Mouse (Mus musculus): ENCODE measurements around the gene Dpep1.
A peak's percentile ranks its signal among the peaks of the same experiment; 100 is the strongest.
"Not testable (repeated sequence)": the region's sequence is repeated elsewhere in the genome, so short reads cannot be mapped to it uniquely, and the experiment has no call there.

The Dpep1 gene

GRCm38 (mm10) chr8:123212321-123213117 is 26.5 kb downstream of the Dpep1 start, which contains the start of the genes Chmp1a and Spata33:
Gene Chmp1a (minus strand): TSS chr8:123212763.
Gene Spata33 (plus strand): TSS chr8:123212832.
- DNase-seq (ENCODE audit: low spot score in 2 of 2): peak; percentile 81 to 89

DNA sequence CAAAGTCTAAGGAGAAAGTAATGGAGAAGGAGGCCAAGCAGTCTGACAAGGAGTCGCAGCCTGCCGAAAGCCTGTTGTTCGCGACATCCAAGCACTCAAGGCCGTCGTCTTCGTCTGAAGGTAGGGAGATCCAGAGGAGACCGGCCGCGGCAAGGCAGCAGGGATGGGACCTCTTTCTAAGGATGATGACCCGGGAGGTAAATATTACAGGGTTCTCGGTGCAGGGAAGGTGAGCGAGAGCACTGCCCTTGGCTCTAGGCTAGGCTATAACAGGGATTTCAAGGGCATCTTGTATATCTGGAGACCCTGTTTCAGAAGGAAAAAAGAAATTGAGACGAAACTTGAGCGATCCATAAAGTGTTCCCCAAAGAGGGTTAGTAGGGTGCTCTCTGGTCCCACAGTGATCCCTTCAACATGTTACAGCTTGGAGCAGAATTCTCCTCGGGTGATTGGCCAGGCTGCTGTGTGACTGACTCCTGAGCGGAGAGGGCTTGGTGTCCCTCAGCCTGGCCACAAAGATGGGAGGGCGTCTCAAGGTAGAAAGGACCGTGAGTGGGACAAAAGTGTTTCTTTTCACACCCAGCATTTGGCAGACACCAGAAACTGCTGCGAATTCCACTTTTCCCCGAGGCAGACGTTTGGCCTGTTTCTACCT is 27.2 kb downstream of the Dpep1 start:
- DNase-seq (ENCODE audit: low spot score in 2 of 2): no peak

- no peak for DNase-seq (ENCODE audit: low spot score in 2 of 2)
These were observed 29.4 kb downstream of the Dpep1 start for GRCm38 (mm10) chr8:123215430-123215829.

DNA sequence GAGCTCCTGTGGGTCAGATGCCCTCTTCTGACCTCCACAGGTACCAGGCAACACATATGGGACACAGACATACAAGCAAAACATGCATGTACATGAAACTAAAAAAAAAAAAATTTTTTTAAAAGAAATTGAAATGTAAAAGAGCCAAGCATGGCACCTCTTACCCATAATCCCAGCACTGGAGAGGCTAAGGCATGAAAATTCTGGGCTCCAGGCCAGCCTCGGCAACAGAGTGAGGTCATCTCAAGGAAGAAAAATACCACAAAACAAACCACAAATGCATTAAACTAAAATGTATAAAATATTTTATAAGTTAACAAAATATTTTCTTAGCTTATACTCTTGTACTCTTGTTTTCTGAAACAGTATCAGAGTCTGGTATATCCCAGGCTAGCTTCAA is 34.9 kb downstream of the Dpep1 start:
- DNase-seq (ENCODE audit: low spot score in 2 of 2): no peak

GRCm38 (mm10) chr8:123224278-123225266 is 38.5 kb downstream of the Dpep1 start, which contains the start of gene Cdk10:
Gene Cdk10 (plus strand): TSS chr8:123224842.
- DNase-seq (ENCODE audit: low spot score in 2 of 2): peak; percentile 96 to 97

GRCm38 (mm10) chr8:123228416-123228815 is 42.4 kb downstream of the Dpep1 start:
- peak in 1 of 2 experiments; percentile 47 for DNase-seq (ENCODE audit: low spot score in 2 of 2)

DNA sequence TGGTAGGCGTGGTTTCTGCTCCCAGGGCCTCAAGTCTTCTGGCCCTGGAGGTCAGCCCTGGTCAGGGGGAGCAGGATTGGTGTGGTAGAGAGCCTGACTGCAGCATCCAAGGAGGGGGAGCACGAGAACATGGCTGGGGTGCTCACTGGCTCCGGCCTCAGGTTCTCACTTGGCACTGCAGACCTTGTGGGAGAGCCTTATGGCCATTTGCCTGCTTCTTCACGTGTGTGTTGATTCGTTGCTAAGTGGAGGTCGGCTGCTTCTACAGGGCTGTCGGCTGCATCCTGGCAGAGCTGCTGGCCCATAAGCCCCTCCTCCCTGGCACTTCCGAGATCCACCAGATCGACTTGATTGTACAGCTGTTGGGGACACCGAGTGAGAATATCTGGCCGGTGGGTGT is 44.3 kb downstream of the Dpep1 start:
- not testable (repeated sequence) for DNase-seq (ENCODE audit: low spot score in 2 of 2)

DNA sequence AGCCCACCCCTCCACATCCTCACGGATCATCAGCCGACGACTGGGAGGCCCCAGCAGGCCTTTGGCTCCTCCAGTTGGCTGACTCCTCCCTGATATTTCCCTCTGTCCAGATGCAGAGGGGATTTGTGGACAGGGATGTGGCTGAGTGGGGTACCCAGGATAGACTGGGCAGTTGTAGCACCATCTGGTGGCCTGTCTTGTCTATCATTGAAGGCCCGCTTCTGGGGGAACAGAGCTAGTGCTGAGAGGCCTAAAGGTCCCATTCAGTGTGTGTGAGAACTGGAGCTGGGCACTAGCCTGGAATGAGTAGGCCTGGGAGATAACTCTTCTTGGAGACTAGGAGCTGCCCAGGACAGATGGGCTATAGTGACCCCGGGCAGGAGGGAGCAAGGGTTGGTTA is 45.7 kb downstream of the Dpep1 start:
- DNase-seq (ENCODE audit: low spot score in 2 of 2): peak in 1 of 2 experiments; percentile 40

GRCm38 (mm10) chr8:123232553-123232952 is 46.5 kb downstream of the Dpep1 start:
- DNase-seq (ENCODE audit: low spot score in 2 of 2): peak in 1 of 2 experiments; percentile 56

DNA sequence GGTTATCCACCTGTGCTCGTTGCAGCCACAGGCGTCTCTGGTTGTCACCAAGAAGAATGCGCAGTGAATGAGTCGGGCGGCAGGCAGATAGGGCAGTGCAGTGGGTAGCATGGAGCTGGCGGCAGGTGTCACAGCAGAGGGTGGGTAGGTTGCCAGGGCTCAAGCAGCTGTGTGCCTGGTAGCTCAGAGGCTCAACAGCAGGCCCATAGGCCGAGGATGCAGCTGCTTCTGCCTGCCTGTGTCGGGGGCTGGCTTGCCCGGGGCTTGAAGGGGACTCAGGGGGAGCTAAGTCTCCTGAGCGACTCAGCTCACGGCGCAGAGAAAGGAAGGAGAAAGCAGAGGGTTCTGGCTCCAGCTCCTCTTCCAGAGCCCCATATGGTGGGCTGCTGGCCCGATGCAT is 47.3 kb downstream of the Dpep1 start:
- peak in 1 of 2 experiments; percentile 39 for DNase-seq (ENCODE audit: low spot score in 2 of 2)

DNA sequence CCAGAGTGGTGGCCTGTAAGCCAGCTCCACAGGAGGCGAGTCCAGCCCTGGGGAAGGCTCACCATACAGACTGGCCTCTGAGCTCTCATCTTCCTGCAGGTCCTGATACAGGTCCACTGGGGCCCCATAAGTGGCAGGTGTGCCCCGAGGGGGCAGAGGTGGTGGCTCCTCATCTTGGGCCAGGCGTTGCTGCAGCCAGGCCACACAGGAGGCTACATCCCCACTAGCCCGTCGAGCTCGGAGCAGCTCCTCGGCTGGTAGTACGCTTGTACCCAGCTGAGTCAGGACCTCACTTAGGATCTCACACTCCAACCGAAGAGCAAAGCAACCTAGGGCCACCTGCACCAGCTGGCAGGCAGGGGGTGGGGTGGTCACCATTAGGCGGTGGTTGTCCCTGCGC is 47.7 kb downstream of the Dpep1 start:
- peak in 1 of 2 experiments; percentile 26 for DNase-seq (ENCODE audit: low spot score in 2 of 2)

DNA sequence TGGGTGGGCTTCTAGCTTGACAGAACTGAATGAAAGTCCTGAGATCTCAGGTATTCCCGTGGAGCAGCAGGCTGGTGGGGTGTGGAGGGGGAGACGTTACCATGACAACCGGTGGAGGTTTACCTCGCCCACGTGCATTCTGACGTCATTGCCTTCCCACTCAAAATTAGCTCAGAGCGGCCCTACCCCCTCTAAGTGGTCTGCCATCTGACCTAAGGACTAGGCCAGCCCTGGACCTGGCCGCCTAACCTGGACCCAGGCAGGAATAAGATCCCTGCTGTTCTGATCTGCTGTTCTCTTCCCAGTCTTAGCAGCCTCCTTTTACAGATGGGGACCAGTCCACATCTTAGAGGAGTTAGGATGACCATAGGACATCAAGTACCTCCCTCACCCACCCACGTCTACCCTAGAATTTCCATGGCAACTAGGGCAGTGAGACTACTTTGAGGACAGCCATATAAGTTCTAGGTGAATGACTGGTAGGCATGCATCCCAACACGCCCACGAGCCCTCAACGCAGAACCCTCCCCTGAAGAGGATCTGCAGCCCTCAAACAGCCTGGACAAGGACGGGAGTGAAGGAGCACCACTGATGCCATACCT is 49.0 kb downstream of the Dpep1 start:
- DNase-seq (ENCODE audit: low spot score in 2 of 2): peak; percentile 87 to 92

DNA sequence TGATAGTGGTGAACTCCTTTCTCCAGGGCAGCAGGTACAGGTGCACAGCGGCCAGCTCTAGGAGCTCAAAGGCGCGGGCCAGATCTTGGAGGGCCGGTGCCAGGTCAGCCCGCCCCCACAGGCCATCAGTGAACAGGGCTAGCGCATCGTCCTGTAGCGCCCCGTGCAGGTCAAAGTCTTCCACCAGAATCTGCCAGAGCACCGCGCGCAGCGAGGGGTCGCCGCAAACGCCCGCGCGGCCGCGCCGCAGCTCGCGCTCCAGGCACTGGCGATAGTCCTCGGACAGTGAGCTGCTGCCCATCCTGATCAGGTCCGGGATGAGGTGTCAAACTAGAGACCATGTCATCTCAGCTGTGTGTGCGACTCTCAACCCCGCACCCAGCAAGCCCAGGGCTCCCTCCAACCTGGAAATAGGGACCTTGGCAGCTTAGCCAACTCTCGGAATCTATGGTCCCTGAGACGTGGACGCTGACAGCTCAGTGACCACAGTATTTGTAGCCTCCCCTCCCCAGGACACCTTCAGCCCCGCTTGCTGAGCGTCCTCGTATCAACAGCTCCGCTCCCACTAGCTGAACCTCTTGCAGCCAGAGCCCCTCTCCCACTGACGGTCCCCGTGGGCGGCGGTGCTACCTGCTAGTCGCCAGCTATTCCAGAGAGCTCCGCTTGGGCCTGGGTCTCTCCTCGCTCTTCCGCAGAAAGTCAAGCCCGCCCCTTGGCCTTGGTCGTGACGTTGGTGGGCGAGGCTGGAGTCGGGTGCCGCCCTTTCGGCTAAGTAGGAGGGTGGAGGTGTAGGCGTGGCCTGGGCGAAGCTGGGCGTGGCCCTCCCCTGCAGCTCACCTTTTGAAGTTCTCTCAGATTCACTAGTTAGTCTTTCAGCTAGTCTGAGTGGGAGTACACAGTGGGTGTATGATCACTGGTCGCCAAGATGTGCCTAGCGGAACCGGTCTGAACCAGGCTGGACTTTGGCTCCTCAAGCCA is 49.8 kb downstream of the Dpep1 start, which contains the start of gene Spata2l:
Spata2l (minus strand) TSS at position 714 of the 978 bp plus-strand sequence.
- DNase-seq (ENCODE audit: low spot score in 2 of 2): peak; percentile 86

GRCm38 (mm10) chr8:123239398-123239797 is 53.4 kb downstream of the Dpep1 start:
- no peak for DNase-seq (ENCODE audit: low spot score in 2 of 2)

DNA sequence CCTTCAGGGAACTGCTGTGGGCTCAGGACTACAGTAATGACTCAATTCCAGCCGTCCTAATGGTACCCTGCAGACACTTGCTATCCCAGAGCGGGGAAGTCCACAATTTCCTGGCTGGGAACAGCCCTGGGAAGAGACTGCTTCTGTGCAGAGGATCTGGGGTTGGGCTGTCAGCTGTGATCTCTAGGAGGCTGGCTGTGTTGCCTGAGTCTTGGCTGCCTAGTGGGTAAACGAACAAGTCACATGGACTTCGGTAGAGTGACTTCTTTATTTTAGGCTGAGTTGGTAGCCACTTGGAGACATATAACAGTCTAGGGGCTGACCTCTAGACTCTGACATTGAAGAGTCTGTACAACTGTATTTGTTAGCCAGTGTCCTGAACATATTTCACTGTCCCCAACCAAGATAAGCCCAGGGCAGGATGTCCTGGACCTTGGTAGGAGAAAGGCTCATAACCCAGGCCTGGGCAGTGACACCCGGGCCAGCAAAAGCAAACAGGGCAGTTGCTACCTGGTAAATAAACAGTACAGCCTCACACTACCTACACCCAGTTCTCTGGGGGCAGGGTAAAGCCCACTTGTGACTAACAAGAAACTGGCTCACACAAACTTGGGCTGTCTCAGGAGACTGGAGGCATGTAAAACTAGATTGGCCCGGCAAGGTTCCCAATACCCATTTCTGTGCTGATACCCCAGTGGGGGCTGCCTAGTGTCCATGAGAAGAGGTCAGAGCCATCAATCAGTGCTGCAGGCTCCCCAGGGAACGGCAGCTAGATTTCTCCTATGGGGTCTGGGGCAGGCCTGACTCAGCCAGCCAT is 56.3 kb downstream of the Dpep1 start:
- no peak for DNase-seq (ENCODE audit: low spot score in 2 of 2)

DNA sequence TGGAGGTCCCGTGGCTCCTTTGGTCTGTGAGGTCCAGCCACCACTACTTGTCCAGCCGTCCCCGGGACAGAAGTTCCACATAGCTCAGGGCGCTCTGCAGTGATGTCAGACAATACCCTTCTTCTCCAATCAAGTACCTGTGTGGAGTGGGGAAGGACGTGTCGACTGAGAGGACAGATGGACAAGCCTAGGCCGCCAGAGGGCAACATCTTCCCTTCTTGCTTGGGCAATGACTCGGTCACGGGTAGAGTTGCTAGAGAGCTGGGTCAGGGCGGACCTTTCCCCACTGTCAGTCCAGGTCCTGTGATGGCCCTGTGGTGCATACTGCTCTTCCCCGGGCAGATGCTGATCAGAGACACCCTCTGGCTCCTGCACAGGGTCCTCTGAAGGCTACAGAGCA is 57.0 kb downstream of the Dpep1 start:
- DNase-seq (ENCODE audit: low spot score in 2 of 2): no peak

GRCm38 (mm10) chr8:123244382-123244781 is 58.3 kb downstream of the Dpep1 start:
- DNase-seq (ENCODE audit: low spot score in 2 of 2): no peak

DNA sequence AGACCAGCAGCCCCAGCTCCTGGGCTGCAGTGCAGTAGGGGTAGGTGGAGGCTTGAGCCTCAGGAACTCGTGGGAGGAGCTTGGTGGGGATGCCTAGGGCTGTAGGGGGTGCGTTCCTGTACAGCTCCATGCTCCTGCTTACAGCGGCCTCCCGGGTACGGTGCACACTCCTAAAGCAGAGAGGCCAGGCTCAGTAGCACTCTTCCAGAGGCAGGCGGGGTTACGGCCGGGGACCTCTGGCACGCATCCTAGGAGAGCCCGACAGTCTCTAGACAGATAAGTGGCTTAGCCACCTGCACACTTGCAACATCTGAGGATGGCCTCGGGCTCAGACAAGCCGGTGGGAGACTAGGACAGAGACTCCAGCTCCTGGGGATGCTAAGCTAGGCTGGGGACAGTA is 59.5 kb downstream of the Dpep1 start:
- no peak for DNase-seq (ENCODE audit: low spot score in 2 of 2)

GRCm38 (mm10) chr8:123247748-123248147 is 61.7 kb downstream of the Dpep1 start:
- DNase-seq (ENCODE audit: low spot score in 2 of 2): no peak
